Mouse (Mus musculus) liver, embryonic 14.5 days (tissue): ENCODE data around the gene Gm281.

Experiments
- CTCF ChIP-seq: IDR thresholded peaks from 2 replicates; pipeline ENCODE4 v1.5.1; 2016; ENCODE audit warnings: antibody characterized with exemption, low read depth, control low read depth
- EP300 ChIP-seq: IDR thresholded peaks from 2 replicates; pipeline ENCODE4 v1.6.1; 2016; ENCODE audit warnings: antibody characterized with exemption, low read depth

GRCm38 (mm10) chr14:13915207-13915606 lies 929 bp upstream of the Gm281 start:
- TF ChIP-seq CTCF: no peak
- no peak for TF ChIP-seq EP300
